Mouse (Mus musculus): Measurements from ENCODE around the gene Atpaf2. TPM values are rescaled to one million over a fixed set of nuclear protein-coding genes. Genes with fewer than 3 reads are reported as not detected.
"Not testable (repeated sequence)": the region's sequence is repeated elsewhere in the genome, so short reads cannot be mapped to it uniquely, and the experiment has no call there.

The Atpaf2 gene
- total RNA-seq (2021) = 49.6 and 59.5 TPM in 2 replicates
- long read RNA-seq, transcript Atpaf2-201 (8 exons, 1,813 nt) = major isoform, 82 of 100 reads
- long read RNA-seq, partial matches to known transcripts = 3 of 100 reads
- long read RNA-seq, other reads (novel, unspliced or antisense) = 13 of 100 reads

GRCm38 (mm10) chr11:60417717-60418472, at the start of gene Atpaf2:
Gene Atpaf2, minus strand, starts transcription at chr11:60418457.
- no peak for DNase-seq

GRCm38 (mm10) chr11:60465943-60466380, 47.7 kb upstream of the Atpaf2 start:
- peak; percentile 43 for DNase-seq

- no peak for DNase-seq
Observed at GRCm38 (mm10) chr11:60457973-60458372, 39.7 kb upstream of the Atpaf2 start.

GRCm38 (mm10) chr11:60454745-60455087, 36.5 kb upstream of the Atpaf2 start:
- no peak for DNase-seq

GRCm38 (mm10) chr11:60454080-60454744, 36.0 kb upstream of the Atpaf2 start, which contains the start of gene Drg2:
Gene Drg2, plus strand, starts transcription at chr11:60454591.
- DNase-seq = peak; percentile 84

GRCm38 (mm10) chr11:60444007-60444406, 25.8 kb upstream of the Atpaf2 start:
- no peak for DNase-seq

- DNase-seq = no peak
Observed at GRCm38 (mm10) chr11:60442896-60443295, 24.6 kb upstream of the Atpaf2 start.

- no peak for DNase-seq
Observed at GRCm38 (mm10) chr11:60440176-60440575, 21.9 kb upstream of the Atpaf2 start.

- DNase-seq = not testable (repeated sequence)
Observed at GRCm38 (mm10) chr11:60439621-60440020, 21.4 kb upstream of the Atpaf2 start.

GRCm38 (mm10) chr11:60436618-60437017, 18.4 kb upstream of the Atpaf2 start:
- DNase-seq = peak; percentile 9

- no peak for DNase-seq
Observed at GRCm38 (mm10) chr11:60435133-60435532, 16.9 kb upstream of the Atpaf2 start.

- no peak for DNase-seq
Observed at GRCm38 (mm10) chr11:60433501-60433900, 15.2 kb upstream of the Atpaf2 start.

GRCm38 (mm10) chr11:60427628-60428027, 9.4 kb upstream of the Atpaf2 start:
- DNase-seq = no peak

GRCm38 (mm10) chr11:60426417-60426816, 8.2 kb upstream of the Atpaf2 start:
- DNase-seq = no peak

- DNase-seq = no peak
Observed at GRCm38 (mm10) chr11:60423006-60423405, 4.7 kb upstream of the Atpaf2 start.

- DNase-seq = no peak
Observed at GRCm38 (mm10) chr11:60422046-60422668, 3.9 kb upstream of the Atpaf2 start.

- no peak for DNase-seq
Observed at GRCm38 (mm10) chr11:60418473-60418803, 181 bp upstream of the Atpaf2 start.

GRCm38 (mm10) chr11:60416963-60417716, 1.1 kb downstream of the Atpaf2 start, which contains the start of gene Gid4:
Gene Gid4, plus strand, starts transcription at chr11:60417145.
- peak; percentile 98 for DNase-seq

GRCm38 (mm10) chr11:60416590-60416962, 1.7 kb downstream of the Atpaf2 start:
- DNase-seq = no peak

GRCm38 (mm10) chr11:60412921-60413320, 5.3 kb downstream of the Atpaf2 start:
- no peak for DNase-seq

- peak; percentile 46 for DNase-seq
Observed at GRCm38 (mm10) chr11:60412173-60412572, 6.1 kb downstream of the Atpaf2 start.

- no peak for DNase-seq
Observed at GRCm38 (mm10) chr11:60406606-60407005, 11.7 kb downstream of the Atpaf2 start.
